Mouse (Mus musculus) small intestine, adult 2 months (tissue): ENCODE results near the gene Fam111a. TPM values are rescaled to one million over a fixed set of nuclear protein-coding genes. Genes with fewer than 3 reads are reported as not detected.
"Not testable (repeated sequence)": the region's sequence is repeated elsewhere in the genome, so short reads cannot be mapped to it uniquely, and the experiment has no call there.

ENCODE experiments used
- H3K27ac ChIP-seq: fragments of 200-500 bp; 2 replicates; pipeline ENCODE4 v1.5.1; 2012; ENCODE audit warnings: low read depth, low read length, control low read depth, inconsistent platforms; ENCODE audit not compliant: insufficient read depth
- H3K27me3 ChIP-seq: fragments of 200-500 bp; 2 replicates; pipeline ENCODE4 v1.6.1; 2012; ENCODE audit warnings: mild to moderate bottlenecking, moderate library complexity, low read length, inconsistent platforms; ENCODE audit not compliant: control insufficient read depth, insufficient read depth
- H3K36me3 ChIP-seq: fragments of 200-500 bp; 2 replicates; pipeline ENCODE4 v1.6.1; 2012; ENCODE audit warnings: mild to moderate bottlenecking, low read length, control low read depth, inconsistent platforms; ENCODE audit not compliant: control insufficient read depth, insufficient read depth
- H3K4me1 ChIP-seq: fragments of 200-500 bp; 2 replicates; pipeline ENCODE4 v1.6.1; 2012; ENCODE audit warnings: low read length, inconsistent platforms, mixed read lengths; ENCODE audit not compliant: control insufficient read depth, insufficient read depth, insufficient read length
- H3K4me3 ChIP-seq: fragments of 200-500 bp; 2 replicates; pipeline ENCODE4 v1.5.1; 2012; ENCODE audit warnings: low read depth, mild to moderate bottlenecking, control low read depth, inconsistent platforms, low read length, moderate library complexity
- CTCF ChIP-seq: fragments of 200-500 bp; IDR thresholded peaks from 2 replicates; pipeline ENCODE4 v1.5.1; 2012; ENCODE audit warnings: low read depth, mild to moderate bottlenecking, control low read depth, inconsistent platforms, low read length, moderate library complexity, mixed read lengths; ENCODE audit not compliant: insufficient replicate concordance, insufficient read length; ENCODE audit errors: extremely low read depth
- POLR2A ChIP-seq: fragments of 200-500 bp; IDR thresholded peaks from 2 replicates; pipeline ENCODE4 v1.6.1; 2012; ENCODE audit warnings: low read depth, mild to moderate bottlenecking, control low read depth, inconsistent platforms, low read length, moderate library complexity
- WGBS: fragments of 180-500 bp; shearing (Covaris S2); methylation state at CpG from one replicate; pipeline ENCODE4 v1.1.7; 2018; 5-methylcytosine and 5-hydroxymethylcytosine counted together
- polyA plus RNA-seq: library from polyadenylated mRNA; depleted of rRNA; stranded (reverse); fragments of >200 nt; gene quantifications from 2 replicates; pipeline ENCODE4 v1.2.3, GENCODE M21; 2012; rRNA removed

The Fam111a gene
- polyA plus RNA-seq: 0.17 and 0.33 TPM in 2 replicates

- not testable (repeated sequence) for H3K27ac ChIP-seq, H3K36me3 ChIP-seq, H3K4me3 ChIP-seq, H3K4me1 ChIP-seq, H3K27me3 ChIP-seq
- 94% methylated on average over 11 of the region's 11 CpGs for WGBS
Measured at GRCm38 (mm10) chr19:12545440-12545839, at the start of gene Fam111a. Gene Fam111a, plus strand, starts transcription at chr19:12545740.

- WGBS: 85% methylated on average over 2 of the region's 2 CpGs
- peaks cover 7% of the 10 kb centered on the region; the same call in 1 of the 2 replicates for H3K36me3 ChIP-seq
- H3K4me1 ChIP-seq: peaks cover 6% of the 10 kb centered on the region
- H3K4me3 ChIP-seq: no peak overlapping the region
- TF ChIP-seq POLR2A (no peak), CTCF (no peak)
- H3K27ac ChIP-seq: no peak overlapping the region
- no peaks in the 10 kb centered on the region for H3K27me3 ChIP-seq
Measured at GRCm38 (mm10) chr19:12496241-12496640, 49.3 kb upstream of the Fam111a start.

- Histone ChIP-seq H3K27ac (no peak overlapping the region), H3K4me1 (peaks cover 3% of the 10 kb centered on the region; the same call in 1 of the 2 replicates), H3K27me3 (no peaks in the 10 kb centered on the region), H3K36me3 (no peaks in the 10 kb centered on the region; the same call in 1 of the 2 replicates), H3K4me3 (no peak overlapping the region)
- 67% methylated on average over 2 of the region's 2 CpGs for WGBS
- TF ChIP-seq CTCF (no peak), POLR2A (no peak)
Measured at GRCm38 (mm10) chr19:12497909-12498308, 47.6 kb upstream of the Fam111a start.

- Histone ChIP-seq H3K4me1 (peaks cover 3% of the 10 kb centered on the region; the same call in 1 of the 2 replicates), H3K36me3 (no peaks in the 10 kb centered on the region; the same call in 1 of the 2 replicates), H3K4me3 (no peak overlapping the region), H3K27me3 (no peaks in the 10 kb centered on the region), H3K27ac (no peak overlapping the region)
- no peak for TF ChIP-seq POLR2A
- TF ChIP-seq CTCF: no peak
- WGBS: 42% methylated on average over 4 of the region's 4 CpGs
Measured at GRCm38 (mm10) chr19:12498321-12498720, 47.2 kb upstream of the Fam111a start.

GRCm38 (mm10) chr19:12498941-12499340 lies 46.6 kb upstream of the Fam111a start:
- Histone ChIP-seq H3K27me3 (no peaks in the 10 kb centered on the region), H3K4me1 (peaks cover 3% of the 10 kb centered on the region; the same call in 1 of the 2 replicates), H3K4me3 (no peak overlapping the region), H3K27ac (no peak overlapping the region), H3K36me3 (no peaks in the 10 kb centered on the region; the same call in 1 of the 2 replicates)
- TF ChIP-seq CTCF: no peak
- TF ChIP-seq POLR2A: no peak
- 63% methylated on average over 1 of the region's 1 CpGs for WGBS

GRCm38 (mm10) chr19:12499485-12499884 lies 46.1 kb upstream of the Fam111a start:
- Histone ChIP-seq H3K27ac (no peak overlapping the region), H3K36me3 (no peaks in the 10 kb centered on the region), H3K4me1 (peaks cover 3% of the 10 kb centered on the region; the same call in 1 of the 2 replicates), H3K27me3 (no peaks in the 10 kb centered on the region), H3K4me3 (peak overlapping the region; percentile 67; the same call in 1 of the 2 replicates)
- WGBS: 17% methylated on average over 2 of the region's 2 CpGs
- TF ChIP-seq CTCF: no peak
- no peak for TF ChIP-seq POLR2A

GRCm38 (mm10) chr19:12500124-12500523 lies 45.4 kb upstream of the Fam111a start:
- H3K36me3 ChIP-seq: no peaks in the 10 kb centered on the region
- peaks cover 3% of the 10 kb centered on the region; the same call in 1 of the 2 replicates for H3K4me1 ChIP-seq
- no peaks in the 10 kb centered on the region for H3K27me3 ChIP-seq
- peak overlapping the region; percentile 67 for H3K4me3 ChIP-seq
- WGBS: 4% methylated on average over 3 of the region's 3 CpGs
- TF ChIP-seq CTCF (no peak), POLR2A (no peak)
- H3K27ac ChIP-seq: peak overlapping the region; percentile 65
